Mouse (Mus musculus) neural tube, embryonic 14.5 days (tissue): ENCODE measurements at regions not wholly inside any gene's neighbourhood (a gene's known extent, or its start where the extent isn't known, plus 50 kb on each side); places are given as distances from the start of the nearest gene placed in this dataset.

Source experiments
- ATAC-seq: fragments of 200-750 bp; cut with Nextera tagmentation; 2 replicates; pipeline ENCODE4 v1.8.0; 2017; ENCODE audit warnings: low read depth, mild to moderate bottlenecking, moderate TSS enrichment, moderate library complexity
- H3K27ac ChIP-seq: fragments of 300-500 bp; sonication (generic); 2 replicates; pipeline ENCODE4 v1.5.1; 2014; ENCODE audit warnings: low read depth, mild to moderate bottlenecking, control low read depth, low read length, moderate library complexity, mixed read lengths
- H3K27me3 ChIP-seq: fragments of 300-500 bp; sonication (generic); 2 replicates; pipeline ENCODE4 v1.6.1; 2014; ENCODE audit warnings: low read length; ENCODE audit not compliant: control insufficient read depth, insufficient read depth
- H3K36me3 ChIP-seq: fragments of 300-500 bp; sonication (generic); 2 replicates; pipeline ENCODE4 v1.6.1; 2014; ENCODE audit warnings: low read length, mixed read lengths; ENCODE audit not compliant: control insufficient read depth, insufficient read depth
- H3K4me1 ChIP-seq: fragments of 300-500 bp; sonication (generic); 2 replicates; pipeline ENCODE4 v1.6.1; 2014; ENCODE audit warnings: low read length; ENCODE audit not compliant: control insufficient read depth, insufficient read depth
- H3K4me2 ChIP-seq: fragments of 300-500 bp; sonication (generic); 2 replicates; pipeline ENCODE4 v1.6.1; 2014; ENCODE audit warnings: mild to moderate bottlenecking, low read depth, low read length, control low read depth
- H3K4me3 ChIP-seq: fragments of 300-500 bp; sonication (generic); 2 replicates; pipeline ENCODE4 v1.5.1; 2014; ENCODE audit warnings: low read depth, low read length, control low read depth, mixed read lengths
- H3K9ac ChIP-seq: fragments of 300-500 bp; sonication (generic); replicated peaks from 2 replicates; pipeline ENCODE4 v1.6.1; 2014; ENCODE audit warnings: low read depth, mild to moderate bottlenecking, control low read depth, low read length, mixed read lengths
- H3K9me3 ChIP-seq: fragments of 300-500 bp; sonication (generic); 2 replicates; pipeline ENCODE4 v1.6.1; 2016; ENCODE audit warnings: low read length; ENCODE audit not compliant: control insufficient read depth
- WGBS: fragments of 180-500 bp; shearing (Covaris S2); extraction: QIAGEN DNeasy Blood & Tissue Kit; methylation state at CpG from one replicate; pipeline ENCODE4 v1.1.7; 2014; 5-methylcytosine and 5-hydroxymethylcytosine counted together

- Histone ChIP-seq H3K27me3 (no peaks in the 10 kb centered on the region), H3K9ac (no peak overlapping the region), H3K4me3 (no peak overlapping the region), H3K9me3 (no peaks in the 10 kb centered on the region), H3K27ac (no peak overlapping the region), H3K4me2 (no peak overlapping the region), H3K4me1 (no peaks in the 10 kb centered on the region), H3K36me3 (no peaks in the 10 kb centered on the region)
- ATAC-seq: no peak
- 71% methylated on average over 12 of the region's 12 CpGs for WGBS
These were observed 164.8 kb upstream of the Klf4 start for GRCm38 (mm10) chr4:55697108-55697507.

- Histone ChIP-seq H3K36me3 (no peaks in the 10 kb centered on the region), H3K4me3 (no peak overlapping the region), H3K9ac (no peak overlapping the region), H3K27ac (no peak overlapping the region), H3K4me2 (no peak overlapping the region), H3K4me1 (no peaks in the 10 kb centered on the region), H3K9me3 (no peaks in the 10 kb centered on the region), H3K27me3 (no peaks in the 10 kb centered on the region)
- 27% methylated on average over 1 of the region's 1 CpGs for WGBS
- no peak for ATAC-seq
These were observed 164.2 kb upstream of the Klf4 start for GRCm38 (mm10) chr4:55696428-55696827.

GRCm38 (mm10) chr4:55695246-55695645 lies 163.0 kb upstream of the Klf4 start:
- Histone ChIP-seq H3K27ac (no peak overlapping the region), H3K9ac (no peak overlapping the region), H3K4me2 (no peak overlapping the region), H3K4me3 (no peak overlapping the region), H3K27me3 (no peaks in the 10 kb centered on the region), H3K9me3 (no peaks in the 10 kb centered on the region), H3K4me1 (no peaks in the 10 kb centered on the region), H3K36me3 (no peaks in the 10 kb centered on the region)
- no peak for ATAC-seq
- WGBS: 96% methylated on average over 1 of the region's 1 CpGs

GRCm38 (mm10) chr4:55689479-55689878 lies 157.2 kb upstream of the Klf4 start:
- ATAC-seq: no peak
- H3K4me3 ChIP-seq: no peak overlapping the region
- H3K36me3 ChIP-seq: no peaks in the 10 kb centered on the region
- H3K9ac ChIP-seq: no peak overlapping the region
- H3K4me2 ChIP-seq: no peak overlapping the region
- no peak overlapping the region for H3K27ac ChIP-seq
- H3K27me3 ChIP-seq: no peaks in the 10 kb centered on the region
- 89% methylated on average over 1 of the region's 1 CpGs for WGBS
- H3K9me3 ChIP-seq: no peaks in the 10 kb centered on the region
- no peaks in the 10 kb centered on the region for H3K4me1 ChIP-seq

- Histone ChIP-seq H3K27me3 (no peaks in the 10 kb centered on the region), H3K27ac (no peak overlapping the region), H3K9ac (no peak overlapping the region), H3K36me3 (no peaks in the 10 kb centered on the region), H3K4me1 (no peaks in the 10 kb centered on the region), H3K9me3 (no peaks in the 10 kb centered on the region), H3K4me2 (no peak overlapping the region), H3K4me3 (no peak overlapping the region)
- WGBS: 94% methylated on average over 3 of the region's 3 CpGs
- ATAC-seq: no peak
These were observed 154.5 kb upstream of the Klf4 start for GRCm38 (mm10) chr4:55686771-55687170.

- H3K9ac ChIP-seq: no peak overlapping the region
- WGBS: 55% methylated on average over 6 of the region's 6 CpGs
- H3K4me3 ChIP-seq: no peak overlapping the region
- no peak for ATAC-seq
- H3K4me2 ChIP-seq: no peak overlapping the region
- H3K4me1 ChIP-seq: no peaks in the 10 kb centered on the region
- H3K27me3 ChIP-seq: no peaks in the 10 kb centered on the region
- H3K27ac ChIP-seq: no peak overlapping the region
- no peaks in the 10 kb centered on the region for H3K36me3 ChIP-seq
- H3K9me3 ChIP-seq: no peaks in the 10 kb centered on the region
These were observed 140.0 kb upstream of the Klf4 start for GRCm38 (mm10) chr4:55672288-55672687.

- WGBS: 84% methylated on average over 4 of the region's 4 CpGs
- H3K9me3 ChIP-seq: no peaks in the 10 kb centered on the region
- H3K27ac ChIP-seq: no peak overlapping the region
- ATAC-seq: no peak
- no peaks in the 10 kb centered on the region for H3K36me3 ChIP-seq
- H3K4me1 ChIP-seq: no peaks in the 10 kb centered on the region
- H3K9ac ChIP-seq: no peak overlapping the region
- H3K27me3 ChIP-seq: no peaks in the 10 kb centered on the region
- H3K4me3 ChIP-seq: no peak overlapping the region
- no peak overlapping the region for H3K4me2 ChIP-seq
These were observed 138.0 kb upstream of the Klf4 start for GRCm38 (mm10) chr4:55670258-55670657.

- Histone ChIP-seq H3K27ac (no peak overlapping the region), H3K27me3 (no peaks in the 10 kb centered on the region), H3K9me3 (no peaks in the 10 kb centered on the region), H3K4me2 (no peak overlapping the region), H3K36me3 (no peaks in the 10 kb centered on the region), H3K4me1 (no peaks in the 10 kb centered on the region), H3K9ac (no peak overlapping the region), H3K4me3 (no peak overlapping the region)
- no peak for ATAC-seq
- WGBS: 91% methylated on average over 4 of the region's 4 CpGs
These were observed 132.6 kb upstream of the Klf4 start for GRCm38 (mm10) chr4:55664822-55665221.

GRCm38 (mm10) chr4:55663856-55664255 lies 131.6 kb upstream of the Klf4 start:
- H3K27me3 ChIP-seq: no peaks in the 10 kb centered on the region
- ATAC-seq: no peak
- H3K9me3 ChIP-seq: no peaks in the 10 kb centered on the region
- H3K9ac ChIP-seq: no peak overlapping the region
- H3K4me3 ChIP-seq: no peak overlapping the region
- no peak overlapping the region for H3K27ac ChIP-seq
- WGBS: 27% methylated on average over 5 of the region's 5 CpGs
- no peaks in the 10 kb centered on the region for H3K4me1 ChIP-seq
- no peak overlapping the region for H3K4me2 ChIP-seq
- H3K36me3 ChIP-seq: no peaks in the 10 kb centered on the region

GRCm38 (mm10) chr4:55662041-55662440 lies 129.8 kb upstream of the Klf4 start:
- Histone ChIP-seq H3K36me3 (no peaks in the 10 kb centered on the region), H3K4me3 (no peak overlapping the region), H3K9ac (no peak overlapping the region), H3K27ac (no peak overlapping the region), H3K27me3 (no peaks in the 10 kb centered on the region), H3K4me2 (no peak overlapping the region), H3K4me1 (no peaks in the 10 kb centered on the region), H3K9me3 (no peaks in the 10 kb centered on the region)
- WGBS: 76% methylated on average over 5 of the region's 5 CpGs
- no peak for ATAC-seq
